Mouse (Mus musculus) forelimb bud, embryonic 11.5 days (tissue): ENCODE results near the gene Phf7.

Experiments
- DNase-seq: peaks from one replicate; pipeline ENCODE4 v3.0.0-alpha.2; 2012; ENCODE audit warnings: low read depth, low spot score

The Phf7 gene

GRCm38 (mm10) chr14:31251084-31251604, at the start of gene Phf7, which contains the start of gene Bap1:
TSS of gene Phf7 (minus strand) at chr14:31251317.
TSS of gene Bap1 (plus strand) at chr14:31251450.
- peak; percentile 95 for DNase-seq

DNA sequence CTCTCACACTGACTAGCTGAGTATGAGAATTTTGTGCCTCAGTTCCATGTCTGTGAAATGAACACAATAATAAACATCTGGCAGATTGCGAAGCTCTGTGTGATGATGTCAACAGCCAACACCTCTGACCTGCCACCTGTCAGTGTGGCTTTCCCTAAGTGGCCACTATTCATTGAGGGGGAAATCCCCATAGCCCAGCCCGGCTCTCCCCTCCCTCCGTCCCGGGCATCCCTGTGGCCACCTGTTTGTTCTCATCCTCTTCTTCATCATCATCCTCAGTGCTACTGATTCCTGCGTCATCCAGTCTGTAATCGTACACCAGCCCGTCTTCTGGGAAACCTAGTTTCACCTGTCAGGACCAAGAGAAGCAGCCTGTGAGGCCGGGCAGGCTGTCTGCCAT, 34.6 kb upstream of the Phf7 start:
- DNase-seq = no peak

- DNase-seq = peak; percentile 81
Measured at GRCm38 (mm10) chr14:31272164-31272563, 21.0 kb upstream of the Phf7 start.

- DNase-seq = no peak
Measured at GRCm38 (mm10) chr14:31271121-31271520, 20.0 kb upstream of the Phf7 start.

GRCm38 (mm10) chr14:31269456-31270100, 18.5 kb upstream of the Phf7 start:
- DNase-seq = peak; percentile 85

GRCm38 (mm10) chr14:31268301-31269001, 17.3 kb upstream of the Phf7 start:
- DNase-seq = no peak

GRCm38 (mm10) chr14:31267649-31268048, 16.5 kb upstream of the Phf7 start:
- no peak for DNase-seq

- DNase-seq = no peak
Measured at GRCm38 (mm10) chr14:31260932-31261331, 9.8 kb upstream of the Phf7 start.

- DNase-seq = no peak
Measured at GRCm38 (mm10) chr14:31260374-31260773, 9.3 kb upstream of the Phf7 start.

- no peak for DNase-seq
Measured at GRCm38 (mm10) chr14:31258476-31259050, 7.4 kb upstream of the Phf7 start.

DNA sequence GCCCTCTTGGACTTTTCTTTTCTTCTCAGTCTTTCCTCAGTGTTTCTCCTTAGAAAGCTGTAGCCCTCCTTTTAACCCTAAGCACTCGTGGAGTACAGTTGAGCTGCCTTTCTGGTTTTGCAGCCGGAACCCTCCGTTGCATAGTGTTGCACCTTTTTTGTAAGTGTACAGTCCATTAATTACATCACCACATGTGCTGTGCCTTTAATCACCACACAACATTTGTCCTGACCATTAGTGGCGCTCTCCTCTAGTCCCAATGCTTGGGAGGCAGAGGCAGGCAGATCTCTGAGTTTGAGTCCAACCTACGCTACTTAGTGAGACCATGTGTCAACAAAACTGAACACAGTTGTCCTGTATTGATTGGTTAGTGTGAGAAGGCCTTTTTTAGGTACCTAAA, 974 bp upstream of the Phf7 start:
- DNase-seq = no peak

GRCm38 (mm10) chr14:31251626-31252025, 509 bp upstream of the Phf7 start:
- DNase-seq = no peak

GRCm38 (mm10) chr14:31250222-31251083, 664 bp downstream of the Phf7 start:
- no peak for DNase-seq

GRCm38 (mm10) chr14:31248396-31248795, 2.7 kb downstream of the Phf7 start:
- no peak for DNase-seq

GRCm38 (mm10) chr14:31245946-31246345, 5.2 kb downstream of the Phf7 start:
- DNase-seq = no peak

GRCm38 (mm10) chr14:31244777-31245176, 6.3 kb downstream of the Phf7 start:
- no peak for DNase-seq

- no peak for DNase-seq
Measured at GRCm38 (mm10) chr14:31240528-31240927, 10.6 kb downstream of the Phf7 start.

GRCm38 (mm10) chr14:31237101-31237882, 13.8 kb downstream of the Phf7 start:
- no peak for DNase-seq

GRCm38 (mm10) chr14:31233996-31234591, 17.0 kb downstream of the Phf7 start:
- DNase-seq = peak; percentile 82
